24 mouse cellular contexts compared by ENCODE assay signal in genomic region chr10:76188010-76188409, GRCm38 (mm10). TPM values are rescaled to one million over a fixed set of nuclear protein-coding genes. Genes with fewer than 3 reads are reported as not detected.
DNase-seq lines count a peak whose midpoint lies in the region; TF ChIP-seq lines count a peak whose summit lies in the region.
"Had no signal": no experiment of that assay in that cellular context is flagged by ENCODE, and none has a peak within 500 bp of the region (broad histone marks: within the 10 kb centered on the region; RNA-seq: fewer than 3 reads in every experiment).

No protein-coding gene starts in this region.

- DNase-seq in 416B (ENCODE audit: low read depth) (peak; percentile 35), MEL (ENCODE audit: low read depth, low spot score) (peak; percentile 9)
- DNase-seq in adrenal gland, adult 18-20 months (ENCODE audit: low spot score in 2 of 2) = no peak
- DNase-seq in kidney, postnatal 10 days = no peak
- DNase-seq: adrenal gland, adult 2 months; adrenal gland, adult 8-10 months; adrenal gland, postnatal 10 days; adrenal gland, postnatal 14 days; adrenal gland, postnatal 25 days; adrenal gland, postnatal 36 days; B cell, adult 2 months; cerebellum, adult 11 months; cerebellum, adult 11-12 months; cerebellum, adult 18-20 months; cerebellum, adult 2 months; cerebellum, adult 8-10 months; cerebellum, adult 9-10 months had no signal

- no peaks in the 10 kb centered on the region for H3K79me2 ChIP-seq in MEL (ENCODE audit: control insufficient read depth, insufficient read depth, low read length, poor library complexity)

- H3K27ac ChIP-seq in MEL (ENCODE audit: control insufficient read depth, low read depth, low read length) = no peak overlapping the region

- H3K4me3 ChIP-seq in MEL (ENCODE audit: control insufficient read depth in 1 of 2, insufficient read depth in 1 of 2, low read depth in 2 of 2, low read length in 2 of 2) = no peak overlapping the region

- TF ChIP-seq RAD21 in MEL (IDR thresholded peaks at IDR 0.05; ENCODE audit: low read depth, low read length) = no peak

- peaks cover 2 to 4% of the 10 kb centered on the region in 2 experiments for H3K27me3 ChIP-seq in MEL (ENCODE audit: control insufficient read depth in 1 of 2, insufficient read depth in 2 of 2, low read length in 2 of 2)
- H3K27me3 ChIP-seq: CH12.LX had no signal

- TF ChIP-seq EP300 in MEL (IDR thresholded peaks at IDR 0.05; ENCODE audit: low read depth in 1 of 2, low read length in 2 of 2) = peak; percentile 25 to 48; a peak in 2 of 4 replicates

- no peak for TF ChIP-seq POLR2A in MEL (IDR thresholded peaks at IDR 0.05; ENCODE audit: control insufficient read depth in 1 of 2, insufficient read depth in 1 of 2, low read depth in 1 of 2, low read length in 2 of 2, poor library complexity in 1 of 2)

- H3K4me1 ChIP-seq in MEL (ENCODE audit: control insufficient read depth in 1 of 2, insufficient read depth in 2 of 2, low read length in 2 of 2) = 0 out of 4 replicates have a peak, but pooled peaks cover 0 to 6% of the 10 kb centered on the region in 2 experiments

- TF ChIP-seq CTCF in MEL (IDR thresholded peaks at IDR 0.05 in 2 of 3, conservative IDR thresholded peaks at IDR 0.05 in 1 of 3; ENCODE audit: control insufficient read depth in 1 of 3, insufficient read depth in 1 of 3, low read depth in 2 of 3, low read length in 3 of 3, poor library complexity in 1 of 3, severe bottlenecking in 1 of 3) = no peak

- no peak overlapping the region for H3K9ac ChIP-seq in MEL (ENCODE audit: control insufficient read depth, low read depth, low read length, poor library complexity, severe bottlenecking)

- no peaks in the 10 kb centered on the region for H3K9me3 ChIP-seq in MEL (replicated peaks; ENCODE audit: insufficient read depth, low read length)
- H3K9me3 ChIP-seq: G1E had no signal

- H3K36me3 ChIP-seq in MEL (ENCODE audit: control insufficient read depth in 1 of 2, insufficient read depth in 2 of 2, low read length in 2 of 2) = peaks cover 0 to 4% of the 10 kb centered on the region in 2 experiments; a peak in 1 of 4 replicates
- H3K36me3 ChIP-seq: G1E had no signal

TF ChIP-seq in MEL, 35 proteins besides CTCF, POLR2A, EP300 and RAD21:
- no peak for TF ChIP-seq JUND (IDR thresholded peaks at IDR 0.05; ENCODE audit: low read depth, low read length)
- TF ChIP-seq GATA1 (IDR thresholded peaks at IDR 0.05; ENCODE audit: low read depth, low read length) = peak; percentile 62
- TF ChIP-seq TCF12 (IDR thresholded peaks at IDR 0.05; ENCODE audit: low read depth, low read length) = peak; percentile 68; the same call in 1 of the 2 replicates
- TF ChIP-seq MXI1 (IDR thresholded peaks at IDR 0.05; ENCODE audit: low read depth, low read length) = no peak

RNA-seq across cellular contexts. Expression of gene Slc5a4a, which starts 40.8 kb away (rescaled TPM):
- total RNA-seq in MEL (2012; rRNA removed) = not detected in 2 replicates
- not detected for polyA plus RNA-seq in MEL (2012; ENCODE audit: insufficient read depth in 1 of 2, insufficient read length in 2 of 2, low read depth in 1 of 2, low replicate concordance in 2 of 2, missing spikeins in 1 of 2)
- total RNA-seq in adrenal gland, adult 18-20 months (2021) = not detected
- total RNA-seq: adrenal gland, adult 2 months; adrenal gland, adult 8-10 months; adrenal gland, postnatal 10 days; adrenal gland, postnatal 14 days; adrenal gland, postnatal 25 days; adrenal gland, postnatal 36 days; adrenal gland, postnatal 4 days; CH12.LX; G1E had no signal
- polyA plus RNA-seq: activated CD4-positive, CD25-positive, alpha-beta regulatory T cell, adult 4 months; adrenal gland, adult 2 months; C2C12; CD4-positive, CD25-positive, alpha-beta regulatory T cell, adult 4 months; cerebellum, adult 2 months; G1E; Patski had no signal

RNA-seq across cellular contexts. Expression of gene Prmt2, which starts 49.7 kb away (rescaled TPM):
- total RNA-seq in MEL (2012; rRNA removed) = 6.7 and 6.8 TPM in 2 replicates
- 10 to 100 TPM in 1 of 2 experiments, not detected in 1; 12.6 TPM for polyA plus RNA-seq in MEL (2012; ENCODE audit: insufficient read depth in 1 of 2, insufficient read length in 2 of 2, low read depth in 1 of 2, low replicate concordance in 2 of 2, missing spikeins in 1 of 2)
- 10 to 100 TPM; 21.3 to 31.3 TPM for total RNA-seq in adrenal gland, adult 18-20 months (2021)

Comparison
In these comparisons a context has a peak if more than half of its experiments do, and no peak if none do; other contexts are left out.
1. DNase-seq: peak in 416B (single experiment) and MEL (single experiment); none in adrenal gland, adult 18-20 months (0 of 2) and kidney, postnatal 10 days (single experiment).